Mouse (Mus musculus): Measurements from ENCODE around the gene Tgif2.
"Not testable (repeated sequence)": the region's sequence is repeated elsewhere in the genome, so short reads cannot be mapped to it uniquely, and the experiment has no call there.

Gene Tgif2

DNA sequence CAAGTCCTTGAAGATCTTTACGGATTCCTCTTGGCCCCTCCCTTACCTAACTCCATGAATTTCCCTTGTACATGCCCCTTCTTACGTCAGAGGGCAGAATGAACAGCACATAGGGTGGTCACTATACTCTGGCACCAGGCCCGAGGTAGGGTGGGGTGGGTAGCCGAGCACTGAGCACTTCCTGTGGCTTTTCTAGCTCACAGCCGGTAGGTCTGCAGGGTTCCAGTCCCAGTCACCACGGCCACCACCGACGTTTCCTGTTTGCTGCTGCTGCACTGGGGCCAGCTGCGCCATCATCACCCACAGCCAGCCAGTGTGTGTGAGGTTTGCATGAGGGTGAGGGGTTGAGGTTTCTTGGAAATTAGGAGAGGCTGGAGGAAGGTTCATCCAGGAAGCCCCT lies 37.9 kb downstream of the Tgif2 start:
- peak; percentile 63 for DNase-seq

DNA sequence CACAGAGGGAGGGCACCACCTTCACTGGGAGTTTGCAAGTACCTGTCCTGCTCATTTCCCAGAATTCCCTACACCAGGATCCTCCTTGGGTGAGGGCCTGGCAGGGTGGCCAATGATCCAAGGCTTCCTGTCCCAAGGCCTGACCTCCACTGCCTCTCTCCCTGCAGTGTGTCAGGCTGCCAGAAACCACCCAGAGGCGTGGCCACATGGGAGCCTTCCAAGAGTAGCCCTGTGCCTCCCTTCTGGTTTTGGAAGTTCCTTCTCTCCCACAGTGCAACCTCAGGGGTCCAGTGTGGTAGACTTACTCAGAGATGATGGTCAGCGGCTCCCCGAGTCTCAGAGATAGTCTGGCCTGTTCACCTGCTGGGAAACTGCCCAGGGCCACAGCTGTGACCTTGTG lies 39.7 kb downstream of the Tgif2 start:
- peak; percentile 51 for DNase-seq

DNA sequence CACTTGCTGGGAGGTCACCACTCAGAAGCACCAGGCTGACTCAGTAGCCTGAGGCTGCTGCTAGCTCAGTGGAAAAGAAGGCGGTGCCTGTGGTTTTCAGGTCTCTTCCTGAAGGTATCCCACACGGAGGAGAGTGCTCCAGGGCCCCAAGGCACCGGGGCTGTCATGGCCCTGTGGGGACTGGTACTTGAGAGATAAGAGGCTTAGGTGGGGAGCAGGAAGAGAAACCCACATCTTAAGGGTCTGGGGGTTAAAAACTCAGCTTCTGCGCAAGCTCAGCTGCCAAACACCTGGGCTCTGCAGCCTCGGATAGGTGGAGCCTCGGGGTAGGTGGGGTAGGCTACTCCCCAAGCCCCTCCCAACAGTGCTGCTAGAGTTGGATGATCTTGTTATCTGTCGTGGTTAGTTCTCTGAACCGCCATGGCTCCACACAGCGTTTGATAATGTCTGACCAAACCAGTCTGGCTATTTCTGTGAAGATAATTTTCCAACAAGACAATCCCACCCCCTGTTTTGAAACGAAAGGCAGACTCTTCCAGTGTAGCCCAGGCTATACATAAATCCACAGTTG lies 42.7 kb downstream of the Tgif2 start:
- peak; percentile 16 for DNase-seq

DNA sequence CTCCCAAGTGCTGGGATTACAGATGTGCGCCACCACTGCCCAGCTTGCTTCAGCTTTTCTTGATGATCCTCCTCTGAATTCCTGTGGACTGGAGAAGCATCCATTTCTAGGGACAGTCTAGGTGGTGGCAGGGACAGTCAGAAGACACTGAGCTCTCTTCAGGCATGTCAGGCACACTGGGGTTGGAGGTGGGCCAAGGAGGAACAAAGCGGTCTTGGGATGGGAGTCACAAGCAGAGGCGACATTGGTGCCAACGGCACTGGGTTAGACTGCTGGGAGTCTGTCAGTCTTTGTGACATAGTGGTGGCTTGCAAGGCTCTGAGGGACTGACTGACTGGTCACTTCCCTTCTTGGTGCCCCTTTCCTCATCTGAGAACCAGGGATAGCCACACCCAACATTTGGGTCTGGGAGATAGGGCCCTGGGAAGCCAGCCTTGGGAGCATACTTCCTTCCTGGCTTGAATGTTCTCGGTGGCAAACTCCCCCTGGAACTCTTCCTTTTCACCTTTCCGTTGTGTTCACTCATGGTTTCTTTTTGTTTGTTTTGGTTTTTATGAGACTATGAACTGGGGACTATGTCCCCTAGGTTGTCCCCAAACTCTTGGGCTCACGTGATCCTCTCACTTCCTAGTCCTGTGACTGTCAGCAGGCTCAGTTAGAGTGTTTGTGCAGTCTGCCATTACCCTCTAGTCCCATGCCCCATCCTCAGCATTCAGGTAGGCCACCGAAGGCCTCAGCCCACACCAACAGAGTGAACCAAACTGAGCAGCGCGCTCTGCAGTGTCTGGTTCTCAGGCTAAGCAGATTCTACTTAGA lies 44.8 kb downstream of the Tgif2 start:
- DNase-seq: peak; percentile 38

DNA sequence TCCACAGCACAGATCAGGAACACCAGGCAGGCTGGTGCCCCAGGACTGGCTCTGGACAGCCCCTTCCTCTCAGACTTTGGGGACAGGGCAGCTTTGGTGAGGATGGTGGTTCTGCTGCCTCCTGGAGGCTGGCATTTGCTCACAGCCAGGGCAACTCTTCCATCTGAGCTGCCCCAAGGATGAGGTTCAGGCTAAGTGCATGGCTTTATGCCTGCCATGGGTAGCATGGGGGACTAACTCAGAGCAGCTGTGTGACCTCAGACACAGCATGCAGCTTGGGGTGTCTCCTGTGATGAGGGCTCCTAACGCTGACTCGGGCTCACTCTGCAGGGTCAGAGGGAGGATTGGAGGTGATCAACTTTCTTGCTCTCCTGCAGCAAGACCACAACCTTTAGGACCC lies 45.9 kb downstream of the Tgif2 start:
- DNase-seq: not testable (repeated sequence)

DNA sequence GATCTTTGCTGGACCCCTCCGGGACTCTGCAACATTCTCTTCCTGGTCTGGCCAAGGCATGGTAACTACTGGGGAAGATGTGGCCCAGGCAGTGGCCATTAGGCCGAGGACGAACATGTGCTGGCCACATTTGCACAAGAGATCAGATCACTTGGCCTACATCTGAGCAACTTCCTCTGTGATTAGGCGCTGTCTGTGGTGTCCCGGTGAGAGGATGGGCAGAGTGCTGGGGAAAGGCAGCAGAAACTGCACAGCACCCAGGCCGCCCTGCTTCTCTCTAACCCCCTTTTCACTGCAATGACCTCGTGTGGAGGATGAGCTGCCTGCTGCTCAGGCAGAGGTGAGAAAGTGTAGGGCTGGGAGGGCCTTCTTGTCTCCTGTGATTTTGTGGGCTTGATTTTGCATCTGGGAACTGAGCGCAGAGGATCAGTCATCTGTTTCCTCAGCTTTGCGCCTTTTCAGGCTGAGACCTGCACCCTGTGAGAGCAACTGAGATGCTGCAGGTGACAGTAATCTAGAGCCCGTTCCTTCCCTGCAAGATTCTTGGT lies 46.4 kb downstream of the Tgif2 start:
- DNase-seq: peak; percentile 22

DNA sequence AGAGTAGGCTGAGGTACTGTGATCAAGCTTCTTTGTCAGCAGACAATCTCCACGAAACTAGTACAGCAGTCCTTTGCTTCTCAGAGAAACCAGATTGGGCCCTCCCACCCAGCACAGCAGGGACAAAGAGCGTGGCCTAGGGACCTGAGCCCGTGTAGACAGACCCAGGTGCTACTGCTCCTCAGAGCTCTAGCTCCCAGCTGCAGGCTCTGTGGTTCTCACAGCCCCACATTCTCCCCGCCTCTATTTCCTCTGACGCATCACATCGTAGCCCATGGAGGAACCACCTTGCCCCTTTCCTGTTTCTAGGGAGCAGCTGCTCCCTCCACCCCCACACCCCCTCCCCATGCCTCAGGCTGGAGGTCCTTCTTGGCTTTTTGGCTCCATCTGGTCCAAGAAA lies 47.2 kb downstream of the Tgif2 start, which contains the start of gene Sla2:
Gene Sla2 (minus strand): TSS at position 176 of the 400 bp plus-strand sequence.
- DNase-seq: no peak

DNA sequence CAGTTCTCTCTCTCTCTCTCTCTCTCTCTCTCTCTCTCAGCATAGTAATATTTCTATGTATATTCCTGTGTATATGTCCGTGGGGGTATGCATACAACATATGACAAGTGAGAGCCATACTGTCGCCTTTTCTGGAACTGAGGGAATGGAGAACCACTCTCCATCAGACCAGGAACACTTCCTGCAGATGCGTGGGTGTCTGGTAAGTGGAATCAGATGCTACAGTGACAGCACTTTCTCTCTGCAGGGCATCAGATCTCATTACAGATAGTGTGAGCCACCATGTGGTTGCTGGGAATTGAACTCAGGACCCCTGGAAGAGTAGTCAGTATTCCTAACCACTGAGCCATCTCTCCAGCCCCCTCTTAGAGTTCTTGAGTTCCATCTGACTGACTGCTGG lies 48.7 kb downstream of the Tgif2 start:
- DNase-seq: no peak

DNA sequence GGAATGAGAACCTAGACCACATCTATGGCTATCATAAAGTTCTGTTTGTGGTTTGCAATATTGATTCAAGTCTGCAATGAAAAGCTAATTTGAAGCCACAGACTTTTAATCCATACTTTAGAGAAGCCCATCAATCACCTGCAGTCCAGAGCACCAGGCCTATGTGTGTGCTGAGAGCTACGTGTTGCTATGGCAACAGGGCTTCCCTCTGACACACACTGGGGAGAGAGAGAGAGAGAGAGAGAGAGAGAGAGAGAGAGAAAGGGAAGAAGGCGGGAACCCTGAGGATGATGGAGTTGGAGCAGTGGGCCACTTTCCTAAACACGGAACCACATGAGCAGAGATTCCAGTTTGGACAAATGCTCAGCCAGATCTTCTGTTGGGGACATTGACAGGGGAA lies 52.4 kb downstream of the Tgif2 start:
- no peak for DNase-seq

DNA sequence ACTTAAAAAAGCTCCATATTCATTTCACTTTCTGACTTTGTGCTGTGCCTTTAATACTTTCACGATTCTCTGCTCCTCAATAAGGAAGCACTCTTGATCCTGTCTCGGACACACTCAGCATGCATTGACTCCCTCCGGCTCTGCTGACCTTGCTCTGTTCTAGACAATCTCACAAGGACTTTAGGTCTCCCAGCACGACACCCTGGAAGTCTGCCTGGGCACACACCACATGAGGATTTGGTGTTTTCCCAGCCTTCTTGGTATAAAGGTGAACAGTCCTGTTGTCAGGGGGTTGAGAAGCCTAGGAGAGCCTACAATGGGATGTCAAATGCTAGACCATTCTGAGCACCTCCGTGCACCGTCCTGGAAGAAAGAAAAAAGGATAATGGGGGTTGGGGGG lies 53.0 kb downstream of the Tgif2 start:
- peak; percentile 15 for DNase-seq

DNA sequence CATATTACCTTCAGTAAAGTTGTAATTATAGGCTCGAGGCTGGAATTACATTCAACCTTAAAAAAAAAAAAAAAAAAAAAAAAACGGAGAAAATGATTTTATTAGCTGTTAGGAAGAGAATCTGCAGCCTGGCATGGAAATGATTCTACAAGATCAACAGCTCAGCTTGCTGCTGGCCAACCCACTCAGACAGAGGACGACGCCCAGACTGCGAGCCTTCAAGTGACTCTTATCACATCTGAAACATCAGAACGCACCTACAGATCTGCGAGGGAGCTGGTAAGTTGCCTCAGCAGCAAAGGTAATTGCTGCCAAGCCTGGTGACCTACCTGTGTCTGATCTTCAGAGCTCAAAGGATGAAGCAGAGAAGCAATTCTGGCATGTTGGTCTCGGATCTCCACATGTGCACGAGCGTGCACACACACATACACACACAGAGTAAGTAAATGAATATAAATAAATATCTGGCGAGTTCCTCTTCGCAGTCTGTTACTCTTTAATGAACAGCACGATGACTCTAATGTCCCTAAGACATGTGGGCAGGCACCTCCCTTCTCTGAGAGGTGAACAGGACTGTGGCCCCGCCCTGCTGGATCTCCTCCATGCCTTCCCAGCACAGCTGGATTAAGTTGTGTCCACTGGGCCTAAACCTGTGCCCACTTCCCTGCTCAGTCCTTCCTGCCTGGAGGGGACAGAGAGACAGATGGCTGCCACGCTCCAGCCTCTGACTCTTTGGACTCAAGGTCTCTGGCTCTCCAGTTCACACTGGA lies 54.9 kb downstream of the Tgif2 start:
- DNase-seq: peak; percentile 22

DNA sequence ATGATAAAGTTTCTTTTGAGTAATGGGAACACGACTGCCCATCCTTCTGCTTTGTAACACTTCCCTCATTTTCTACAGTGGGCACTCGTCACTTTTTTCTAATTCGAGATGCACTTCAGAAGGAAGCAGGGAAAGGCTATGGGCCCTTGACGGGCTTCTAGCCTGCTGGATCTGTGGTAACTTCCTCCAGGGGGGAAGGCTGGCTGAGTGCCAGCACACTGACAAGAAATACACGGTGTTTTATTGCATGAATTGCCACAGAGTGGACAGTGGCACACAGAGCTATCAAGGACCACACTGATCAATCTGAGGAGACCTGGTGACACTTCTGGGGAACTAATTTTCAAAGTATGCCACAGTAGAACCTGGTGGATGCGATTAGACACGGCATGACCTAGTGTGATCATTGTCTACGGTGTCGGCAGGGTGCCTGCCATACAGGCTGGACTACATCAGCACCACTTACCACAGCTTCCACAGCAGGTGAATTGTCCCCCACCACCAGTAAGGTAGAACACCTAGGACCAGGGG lies 56.6 kb downstream of the Tgif2 start:
- DNase-seq: no peak

DNA sequence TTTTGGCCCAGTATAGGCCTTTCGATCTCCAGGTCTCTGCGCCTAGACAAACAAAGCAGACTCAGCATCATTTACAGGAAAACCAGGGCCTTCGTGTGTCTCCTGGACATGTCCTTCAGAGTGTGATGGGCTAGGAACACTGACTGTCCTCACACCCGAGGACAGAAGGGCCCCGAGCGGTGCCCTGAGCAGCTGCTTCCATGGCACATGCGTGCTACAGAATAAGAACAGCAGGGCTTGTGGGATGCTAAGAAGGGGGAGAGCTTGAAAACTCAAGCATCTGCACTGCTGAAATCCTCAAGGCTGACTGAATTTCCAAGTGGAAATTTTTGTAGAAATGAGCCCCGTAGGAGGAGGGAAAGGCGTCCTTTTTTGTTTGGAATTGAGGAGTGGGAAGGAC lies 57.2 kb downstream of the Tgif2 start:
- DNase-seq: no peak

DNA sequence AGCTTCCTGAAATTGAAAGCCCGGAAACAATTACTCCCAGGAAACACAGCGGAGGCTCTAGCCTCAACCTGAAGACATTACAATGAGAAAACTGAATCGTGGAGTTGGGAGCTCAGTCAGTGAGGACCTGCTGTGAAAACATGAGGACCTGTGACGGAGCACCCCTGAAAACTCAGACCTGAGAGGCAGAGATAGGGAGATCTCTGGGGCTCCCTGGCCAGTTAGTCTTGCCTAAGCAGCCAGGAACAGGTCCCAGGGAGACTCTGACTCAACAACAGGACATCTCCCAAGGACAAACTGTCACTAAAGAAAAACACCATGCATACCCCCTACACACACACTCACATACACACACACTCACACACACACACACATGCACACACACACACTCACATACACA lies 58.6 kb downstream of the Tgif2 start:
- no peak for DNase-seq

DNA sequence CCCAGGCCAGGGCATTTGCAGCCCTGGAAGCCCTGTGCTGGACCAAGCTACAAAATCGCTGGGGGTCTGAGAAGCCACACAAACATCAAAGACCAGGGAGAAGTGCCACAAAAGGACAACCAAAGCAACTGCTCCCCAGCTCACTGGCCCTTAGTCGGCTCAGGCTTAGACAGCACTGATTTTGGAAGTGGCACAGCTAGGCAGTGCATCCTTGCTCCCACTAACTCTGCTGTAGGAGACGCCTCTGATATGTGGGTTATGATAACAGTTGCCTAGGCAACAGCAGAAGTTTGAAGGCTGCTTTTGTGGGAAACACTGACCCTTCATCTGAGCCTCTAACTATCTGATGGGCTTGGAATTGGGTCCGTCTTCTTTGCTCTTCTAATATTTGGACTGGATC lies 59.4 kb downstream of the Tgif2 start:
- no peak for DNase-seq

DNA sequence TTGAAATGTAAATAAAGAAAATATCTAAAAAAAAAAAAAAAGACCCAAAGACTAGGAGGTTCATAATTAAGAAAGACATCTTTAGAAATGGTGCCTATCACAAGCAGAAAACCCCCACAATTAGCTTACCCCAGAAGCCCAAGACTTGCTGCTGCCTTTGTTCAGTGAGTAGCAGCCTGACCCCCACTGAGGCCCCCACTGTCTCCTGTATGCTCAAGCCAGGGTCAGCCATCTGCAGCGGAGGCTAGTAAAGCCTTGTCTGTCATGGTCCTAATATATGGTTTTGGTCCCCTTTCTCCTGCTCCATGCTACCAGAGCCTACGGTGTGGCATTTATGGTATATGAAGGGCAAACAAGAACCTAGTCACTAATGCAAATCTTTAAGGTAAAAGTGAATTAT lies 61.5 kb downstream of the Tgif2 start:
- DNase-seq: no peak

DNA sequence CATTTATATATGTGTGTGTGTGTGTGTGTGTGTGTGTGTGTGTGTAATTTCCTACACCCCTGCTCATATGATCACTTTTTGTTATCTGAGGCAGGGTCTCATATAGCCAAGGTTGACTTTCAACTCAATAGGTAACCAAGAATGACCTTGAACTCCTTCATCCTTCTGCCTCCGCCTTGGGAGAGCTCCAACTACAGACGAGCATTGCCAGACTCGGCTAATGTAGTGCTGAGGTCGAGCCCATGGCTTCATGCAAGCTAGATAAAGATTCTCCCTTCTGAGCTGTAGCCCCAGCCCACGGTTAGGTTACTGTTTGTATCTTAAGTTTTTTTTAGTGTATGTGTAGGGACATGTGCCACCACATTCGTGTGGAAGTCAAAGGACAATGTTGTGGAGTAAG lies 62.1 kb downstream of the Tgif2 start:
- no peak for DNase-seq

DNA sequence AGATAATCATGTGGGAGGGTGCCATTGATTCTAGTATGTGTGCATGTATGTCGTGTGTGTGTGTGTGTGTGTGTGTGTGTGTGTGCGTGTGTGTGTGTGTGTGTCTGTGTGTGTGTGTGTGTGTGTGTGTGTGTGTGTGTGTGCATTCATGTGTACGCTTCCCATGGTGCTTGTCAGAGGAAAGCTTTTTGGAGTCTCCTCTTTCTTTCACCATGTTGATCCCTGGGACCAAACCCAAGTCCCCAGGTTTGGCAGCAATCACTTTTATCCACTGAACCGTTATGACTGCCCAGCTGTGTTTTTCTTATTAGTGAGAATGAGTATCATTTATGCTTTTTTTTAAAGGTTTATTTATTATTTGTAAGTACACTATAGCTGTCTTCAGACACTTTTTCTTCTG lies 62.6 kb downstream of the Tgif2 start:
- not testable (repeated sequence) for DNase-seq

DNA sequence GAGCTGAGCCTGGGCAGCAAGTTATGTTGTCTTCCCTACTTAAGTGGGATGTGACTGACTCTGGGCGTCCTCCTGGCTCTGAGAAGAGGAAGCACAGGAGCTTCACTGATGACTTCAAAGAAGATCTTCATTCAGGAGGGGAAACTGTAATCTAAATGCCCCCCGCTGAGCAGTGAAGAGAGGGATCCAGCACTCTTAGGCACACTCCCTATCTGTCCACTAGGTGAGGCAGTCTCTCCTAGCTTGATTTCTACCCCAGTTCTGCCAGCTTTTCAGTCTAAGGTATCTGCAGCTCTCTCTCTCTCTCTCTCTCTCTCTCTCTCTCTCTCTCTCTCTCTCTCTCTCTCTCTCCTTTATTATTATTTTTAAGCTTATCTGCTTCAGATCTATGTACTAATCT lies 63.6 kb downstream of the Tgif2 start:
- DNase-seq: no peak

Measured in cerebellum, adult 9-11 months (tissue).